9 mouse cellular contexts compared by ENCODE assay signal in the genomic region with DNA sequence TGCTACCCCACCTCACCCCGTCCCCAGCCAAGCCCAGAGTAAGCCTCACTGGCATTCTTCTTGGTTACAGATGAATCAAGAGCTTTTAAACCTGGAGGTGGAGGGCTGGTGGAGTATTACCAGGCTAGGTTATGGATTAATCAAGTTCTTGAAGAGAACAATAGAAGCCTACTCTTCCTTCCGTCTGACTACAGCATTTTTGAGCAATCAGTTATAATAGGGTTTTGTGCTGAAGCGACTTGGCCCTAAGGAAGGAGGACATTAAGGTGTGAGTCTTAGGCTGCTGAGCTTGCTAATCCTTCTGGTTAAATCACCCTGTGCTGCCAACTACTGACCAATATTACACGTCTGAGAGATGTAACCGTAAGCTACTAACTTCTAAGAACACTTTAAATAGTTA. TPM values are rescaled to one million over a fixed set of nuclear protein-coding genes. Genes with fewer than 3 reads are reported as not detected.
A peak's percentile ranks its signal among the peaks of the same experiment; 100 is the strongest.
DNase-seq lines count a peak whose midpoint lies in the region; ATAC-seq and TF ChIP-seq lines count a peak whose summit lies in the region.
"Had no signal": no experiment of that assay in that cellular context is flagged by ENCODE, and none has a peak within 500 bp of the region (broad histone marks: within the 10 kb centered on the region; RNA-seq: fewer than 3 reads in every experiment).

No protein-coding gene starts in this region.

- 40% methylated on average over 5 of the region's 5 CpGs for WGBS in intestine, postnatal 0 days
- 20% methylated on average over 5 of the region's 5 CpGs for WGBS in neural tube, embryonic 13.5 days

- TF ChIP-seq POLR2A in embryonic fibroblast, embryonic 13.5 days (IDR thresholded peaks at IDR 0.05; ENCODE audit: low read depth, low read length) = no peak

- peak overlapping the region; percentile 56 for H3K4me2 ChIP-seq in intestine, postnatal 0 days (replicated peaks; ENCODE audit: low read depth)
- H3K4me2 ChIP-seq in neural tube, embryonic 13.5 days = peak overlapping the region; percentile 64

- no peaks in the 10 kb centered on the region for H3K9me3 ChIP-seq in intestine, postnatal 0 days (ENCODE audit: control insufficient read depth)
- no peaks in the 10 kb centered on the region for H3K9me3 ChIP-seq in neural tube, embryonic 13.5 days

- no peak for ATAC-seq in intestine, postnatal 0 days
- no peak; the same call in 1 of the 2 replicates for ATAC-seq in neural tube, embryonic 13.5 days (ENCODE audit: low read depth)
- ATAC-seq in cerebellum, adult (ENCODE audit: insufficient number of reproducible peaks, low FRiP score, low TSS enrichment) = no peak

- H3K4me3 ChIP-seq in left cerebral cortex, adult 2 months = peak overlapping the region; percentile 58
- H3K4me3 ChIP-seq in embryonic fibroblast, embryonic 13.5 days (ENCODE audit: insufficient read depth, low read length) = peak overlapping the region; percentile 53
- no peak overlapping the region for H3K4me3 ChIP-seq in intestine, postnatal 0 days (ENCODE audit: low read depth, low read length)
- H3K4me3 ChIP-seq in neural tube, embryonic 13.5 days = peak overlapping the region; percentile 51

- no peak for TF ChIP-seq CTCF in left cerebral cortex, adult 2 months (IDR thresholded peaks at IDR 0.05)
- no peak for TF ChIP-seq CTCF in embryonic fibroblast, embryonic 13.5 days (IDR thresholded peaks at IDR 0.05; ENCODE audit: borderline replicate concordance, insufficient read depth, low read length)
- no peak for TF ChIP-seq CTCF in intestine, postnatal 0 days (IDR thresholded peaks at IDR 0.05; ENCODE audit: low read depth)

- intact Hi-C loops in left cerebral cortex, adult 2 months (cut with DNase I) = loop anchor here (5.0 kb wide), 1 partner anchor 58 kb away; no protein-coding TSS in a partner anchor
- intact Hi-C loops in left cerebral cortex, postnatal 36 days (cut with DNase I) = no loop called here

- no peaks in the 10 kb centered on the region for H3K36me3 ChIP-seq in intestine, postnatal 0 days (ENCODE audit: control insufficient read depth, insufficient read depth)
- H3K36me3 ChIP-seq in neural tube, embryonic 13.5 days = no peaks in the 10 kb centered on the region

- H3K27me3 ChIP-seq in intestine, postnatal 0 days (replicated peaks; ENCODE audit: control insufficient read depth, insufficient read depth, low read length) = 0 out of 2 replicates have a peak, but pooled peaks cover 7% of the 10 kb centered on the region
- H3K27me3 ChIP-seq in neural tube, embryonic 13.5 days = peaks cover 37% of the 10 kb centered on the region

- H3K4me1 ChIP-seq in embryonic fibroblast, embryonic 13.5 days (ENCODE audit: control insufficient read depth, insufficient read depth, low read length) = no peaks in the 10 kb centered on the region; the same call in none of the 2 replicates
- H3K4me1 ChIP-seq in intestine, postnatal 0 days (replicated peaks; ENCODE audit: control insufficient read depth, insufficient read depth, low read length) = 0 out of 2 replicates have a peak, but pooled peaks cover 4% of the 10 kb centered on the region
- H3K4me1 ChIP-seq in neural tube, embryonic 13.5 days (replicated peaks) = peaks cover 19% of the 10 kb centered on the region

- no peak for DNase-seq in left cerebral cortex, adult 2 months (ENCODE audit: extremely low spot score in 1 of 2, low spot score in 2 of 2)
- DNase-seq in left cerebral cortex, adult 18-20 months (ENCODE audit: low spot score in 2 of 2) = no peak
- DNase-seq in cerebellum, postnatal 25 days = no peak
- DNase-seq in left cerebral cortex, postnatal 36 days (ENCODE audit: low spot score in 2 of 2) = no peak

- H3K27ac ChIP-seq in left cerebral cortex, adult 2 months = no peak overlapping the region
- no peak overlapping the region for H3K27ac ChIP-seq in embryonic fibroblast, embryonic 13.5 days (ENCODE audit: insufficient read depth, low read length)
- no peak overlapping the region for H3K27ac ChIP-seq in intestine, postnatal 0 days (ENCODE audit: low read depth, low read length)
- H3K27ac ChIP-seq in neural tube, embryonic 13.5 days (replicated peaks) = no peak overlapping the region

- H3K9ac ChIP-seq in intestine, postnatal 0 days (ENCODE audit: low read depth, low read length) = no peak overlapping the region
- peak overlapping the region; percentile 69; the same call in 1 of the 2 replicates for H3K9ac ChIP-seq in neural tube, embryonic 13.5 days

RNA-seq across cellular contexts. Expression of gene Gpx5, which starts 32.2 kb away (rescaled TPM):
- not detected for total RNA-seq in left cerebral cortex, adult 2 months (2021)
- not detected for total RNA-seq in left cerebral cortex, adult 18-20 months (2021)
- not detected in 2 replicates for polyA plus RNA-seq in embryonic fibroblast, embryonic 13.5 days (2011; ENCODE audit: insufficient read length, low read depth, missing spikeins)
- not detected in 2 replicates for polyA plus RNA-seq in intestine, postnatal 0 days (2015; fragmentation: Nextera tagmentation; extraction: Ambion mirVana)
- polyA plus RNA-seq in neural tube, embryonic 13.5 days (2015; fragmentation: Nextera tagmentation; extraction: Ambion mirVana) = not detected in 2 replicates
- not detected for total RNA-seq in left cerebral cortex, postnatal 36 days (2021)
- total RNA-seq: layer of hippocampus, postnatal 14 days had no signal

RNA-seq across cellular contexts. Expression of gene Gpx6, which starts 51.6 kb away (rescaled TPM):
- total RNA-seq in left cerebral cortex, adult 2 months (2021) = not detected
- under 1 TPM; 0.33 to 0.37 TPM for total RNA-seq in left cerebral cortex, adult 18-20 months (2021)
- not detected in 2 replicates for polyA plus RNA-seq in embryonic fibroblast, embryonic 13.5 days (2011; ENCODE audit: insufficient read length, low read depth, missing spikeins)
- not detected in 2 replicates for polyA plus RNA-seq in intestine, postnatal 0 days (2015; fragmentation: Nextera tagmentation; extraction: Ambion mirVana)
- polyA plus RNA-seq in neural tube, embryonic 13.5 days (2015; fragmentation: Nextera tagmentation; extraction: Ambion mirVana) = not detected in 2 replicates
- not detected for total RNA-seq in left cerebral cortex, postnatal 36 days (2021)
- total RNA-seq: layer of hippocampus, postnatal 14 days had no signal
